Mouse (Mus musculus): ENCODE results near the gene Nabp1.

GRCm38 (mm10) chr1:51509776-51510175, 31.6 kb upstream of the Nabp1 start:
- TF ChIP-seq GATA1 (IDR thresholded peaks at IDR 0.05; ENCODE audit: low read depth, low read length) (no peak), GABPA (IDR thresholded peaks at IDR 0.05; ENCODE audit: low read depth, low read length) (no peak), CTCF (IDR thresholded peaks at IDR 0.05 in 2 of 3, conservative IDR thresholded peaks at IDR 0.05 in 1 of 3; ENCODE audit: control insufficient read depth in 1 of 3, insufficient read depth in 1 of 3, low read depth in 2 of 3, low read length in 3 of 3, poor library complexity in 1 of 3, severe bottlenecking in 1 of 3) (no peak), CHD2 (IDR thresholded peaks at IDR 0.05; ENCODE audit: low read length) (no peak), POLR2A (IDR thresholded peaks at IDR 0.05; ENCODE audit: control insufficient read depth in 1 of 2, insufficient read depth in 1 of 2, low read depth in 1 of 2, low read length in 2 of 2, poor library complexity in 1 of 2) (no peak), MAFK (IDR thresholded peaks at IDR 0.05; ENCODE audit: borderline replicate concordance, low read depth, low read length) (no peak), MYC (IDR thresholded peaks at IDR 0.05; ENCODE audit: low read depth, low read length) (no peak), ZNF384 (IDR thresholded peaks at IDR 0.05; ENCODE audit: low read depth, low read length) (no peak), POLR2AphosphoS5 (IDR thresholded peaks at IDR 0.05; ENCODE audit: borderline replicate concordance, low read depth, low read length) (no peak), TAL1 (IDR thresholded peaks at IDR 0.05; ENCODE audit: low read length) (no peak)

Measured in MEL (cell line).